In the genomic region with DNA sequence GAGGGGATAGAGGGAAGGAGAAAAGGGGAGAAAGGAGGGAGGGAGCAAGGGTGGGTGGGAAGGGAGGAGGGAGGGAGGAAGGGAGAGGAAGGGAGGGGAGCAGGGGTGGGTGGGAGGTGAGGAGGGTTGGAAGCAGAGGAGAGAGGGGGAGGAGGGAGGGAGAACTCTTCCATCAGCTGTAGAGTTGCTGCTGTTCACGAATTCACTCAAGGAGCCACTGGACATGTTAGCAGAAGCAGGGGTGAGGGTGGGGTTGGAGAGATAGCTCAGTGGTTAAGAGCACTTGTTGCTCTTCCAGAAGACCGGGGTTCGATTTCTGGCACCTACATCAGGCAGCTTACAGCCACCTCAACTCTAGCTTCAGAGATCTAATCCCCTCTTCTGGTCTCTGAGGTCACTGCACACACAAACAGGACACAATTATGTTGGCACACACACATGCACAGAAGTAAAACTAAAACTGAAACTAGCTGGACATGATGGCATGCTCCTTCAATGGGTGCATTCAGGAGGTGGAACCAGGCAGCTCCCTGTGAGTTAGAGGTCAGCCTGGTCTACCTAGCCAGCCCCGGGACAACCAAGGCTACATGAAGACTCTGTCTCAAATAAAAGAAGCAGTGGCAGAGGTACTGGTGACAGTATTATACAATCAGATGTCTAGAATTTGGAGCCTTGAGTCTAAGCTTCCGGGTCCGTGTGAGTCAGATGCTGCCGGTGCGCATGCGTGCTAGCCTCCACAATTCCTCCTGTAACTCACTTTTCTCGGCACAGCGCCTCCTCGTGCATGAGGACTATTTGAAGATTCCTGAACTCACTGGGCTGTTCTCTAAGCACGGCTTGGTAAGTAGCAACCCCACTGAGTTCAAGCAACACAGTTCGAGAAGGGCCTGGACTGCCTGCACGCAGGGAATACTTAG, we compare ENCODE assay signal across 9 mouse cellular contexts. TPM values are rescaled to one million over a fixed set of nuclear protein-coding genes. Genes with fewer than 3 reads are reported as not detected.
DNase-seq lines count a peak whose midpoint lies in the region; ATAC-seq lines count a peak whose summit lies in the region.
"Had no signal": no experiment of that assay in that cellular context is flagged by ENCODE, and none has a peak within 500 bp of the region (broad histone marks: within the 10 kb centered on the region; RNA-seq: fewer than 3 reads in every experiment).

No protein-coding gene starts in this region.

- H3K27ac ChIP-seq in heart, embryonic 11.5 days (ENCODE audit: low read depth, low read length), result no peak overlapping the region
- H3K27ac ChIP-seq in liver, embryonic 11.5 days (ENCODE audit: low read depth, low read length), result no peak overlapping the region

- H3K36me3 ChIP-seq in heart, embryonic 11.5 days (ENCODE audit: control insufficient read depth, insufficient read depth, low read length), result no peaks in the 10 kb centered on the region
- no peaks in the 10 kb centered on the region for H3K36me3 ChIP-seq in liver, embryonic 11.5 days (ENCODE audit: control insufficient read depth, insufficient read depth, low read length)

- 57% methylated on average over 15 of the region's 15 CpGs for WGBS in heart, embryonic 11.5 days (ENCODE audit: insufficient replicate concordance)
- 63% methylated on average over 15 of the region's 15 CpGs for WGBS in liver, embryonic 11.5 days

- H3K4me2 ChIP-seq in heart, embryonic 11.5 days, result no peak overlapping the region
- 0 out of 2 replicates have a peak overlapping the region, but pooled peaks have one; percentile 19 for H3K4me2 ChIP-seq in liver, embryonic 11.5 days

- no peaks in the 10 kb centered on the region for H3K27me3 ChIP-seq in heart, embryonic 11.5 days (ENCODE audit: control insufficient read depth, insufficient read depth, low read length)
- no peaks in the 10 kb centered on the region for H3K27me3 ChIP-seq in liver, embryonic 11.5 days (replicated peaks; ENCODE audit: control insufficient read depth, insufficient read depth, low read length)

- intact Hi-C loops in heart, postnatal 14 days (cut with DNase I), result loop anchor here (5.0 kb wide), 2 partner anchors 117 to 197 kb away; no protein-coding TSS in a partner anchor

- peak; percentile 16 to 25 for DNase-seq in heart, postnatal 14 days
- DNase-seq in urinary bladder, postnatal 14 days (ENCODE audit: low spot score), result peak; percentile 29
- DNase-seq in urinary bladder, adult 2 months (ENCODE audit: low spot score), result no peak
- DNase-seq in liver, embryonic 11.5 days (ENCODE audit: low spot score), result no peak
- DNase-seq in urinary bladder, adult 18-20 months (ENCODE audit: low spot score in 2 of 2), result no peak

- no peak overlapping the region for H3K9ac ChIP-seq in heart, embryonic 11.5 days (ENCODE audit: low read depth, low read length)
- H3K9ac ChIP-seq in liver, embryonic 11.5 days (ENCODE audit: low read depth, low read length), result no peak overlapping the region

- H3K4me3 ChIP-seq in heart, embryonic 11.5 days (ENCODE audit: low read depth, low read length), result no peak overlapping the region
- H3K4me3 ChIP-seq in liver, embryonic 11.5 days (ENCODE audit: low read depth, low read length), result no peak overlapping the region

- H3K4me1 ChIP-seq in heart, embryonic 11.5 days (ENCODE audit: control insufficient read depth, insufficient read depth, low read length), result no peaks in the 10 kb centered on the region
- no peaks in the 10 kb centered on the region for H3K4me1 ChIP-seq in liver, embryonic 11.5 days (replicated peaks; ENCODE audit: control insufficient read depth, insufficient read depth, low read length)

- no peaks in the 10 kb centered on the region for H3K9me3 ChIP-seq in heart, embryonic 11.5 days (replicated peaks; ENCODE audit: control insufficient read depth, low read length)
- H3K9me3 ChIP-seq in liver, embryonic 11.5 days (ENCODE audit: control insufficient read depth, low read length), result no peaks in the 10 kb centered on the region

- no peak for ATAC-seq in heart, embryonic 11.5 days (replicated peaks; ENCODE audit: insufficient number of reproducible peaks, low FRiP score, low TSS enrichment)
- ATAC-seq in liver, embryonic 11.5 days (replicated peaks; ENCODE audit: low FRiP score), result no peak
- no peak for ATAC-seq in inflammation-experienced regulatory T-cells, adult 6 months
- no peak for ATAC-seq in cerebellum, adult (ENCODE audit: insufficient number of reproducible peaks, low FRiP score, low TSS enrichment)

RNA-seq across cellular contexts. Expression of a gene that starts 9.9 kb away (rescaled TPM):
- 10 to 100 TPM; 14.7 TPM for total RNA-seq in heart, postnatal 14 days (2021)
- polyA plus RNA-seq in heart, embryonic 11.5 days (2014; fragmentation: Nextera tagmentation; extraction: Ambion mirVana), result 4.3 and 4.7 TPM in 2 replicates
- 5.2 and 8.0 TPM in 2 replicates for polyA plus RNA-seq in urinary bladder, adult 2 months (2012; rRNA removed)
- polyA plus RNA-seq in liver, embryonic 11.5 days (2014; fragmentation: Nextera tagmentation; extraction: Ambion mirVana), result 3.7 and 4.3 TPM in 2 replicates
- polyA plus RNA-seq in inflammation-experienced regulatory T-cells, adult 6 months (2017; shearing (Covaris generic)), result 10 to 100 TPM in 1 of 3 experiments, 1 to 10 TPM in 2; 5.3 to 10.6 (median 8.4) TPM

RNA-seq across cellular contexts. Expression of a gene that starts 15.9 kb away (rescaled TPM):
- not detected for total RNA-seq in heart, postnatal 14 days (2021)
- polyA plus RNA-seq in heart, embryonic 11.5 days (2014; fragmentation: Nextera tagmentation; extraction: Ambion mirVana), result 0.10 TPM in 1 of 2 replicates, not detected in the other
- polyA plus RNA-seq in urinary bladder, adult 2 months (2012; rRNA removed), result 4.3 and 8.0 TPM in 2 replicates
- 0.19 and 0.39 TPM in 2 replicates for polyA plus RNA-seq in liver, embryonic 11.5 days (2014; fragmentation: Nextera tagmentation; extraction: Ambion mirVana)
- not detected for polyA plus RNA-seq in inflammation-experienced regulatory T-cells, adult 6 months (2017; shearing (Covaris generic))
- polyA plus RNA-seq: lung, embryonic 16.5 days had no signal

Comparison
In these comparisons a context has a peak if more than half of its experiments do, and no peak if none do; other contexts are left out.
1. DNase-seq: peak in heart, postnatal 14 days (2 of 2) and urinary bladder, postnatal 14 days (single experiment); none in urinary bladder, adult 2 months (single experiment), liver, embryonic 11.5 days (single experiment) and urinary bladder, adult 18-20 months (0 of 2).